Mouse (Mus musculus): Measurements from ENCODE around the gene Hist1h3e.
A peak's percentile ranks its signal among the peaks of the same experiment; 100 is the strongest.

The Hist1h3e gene

DNA sequence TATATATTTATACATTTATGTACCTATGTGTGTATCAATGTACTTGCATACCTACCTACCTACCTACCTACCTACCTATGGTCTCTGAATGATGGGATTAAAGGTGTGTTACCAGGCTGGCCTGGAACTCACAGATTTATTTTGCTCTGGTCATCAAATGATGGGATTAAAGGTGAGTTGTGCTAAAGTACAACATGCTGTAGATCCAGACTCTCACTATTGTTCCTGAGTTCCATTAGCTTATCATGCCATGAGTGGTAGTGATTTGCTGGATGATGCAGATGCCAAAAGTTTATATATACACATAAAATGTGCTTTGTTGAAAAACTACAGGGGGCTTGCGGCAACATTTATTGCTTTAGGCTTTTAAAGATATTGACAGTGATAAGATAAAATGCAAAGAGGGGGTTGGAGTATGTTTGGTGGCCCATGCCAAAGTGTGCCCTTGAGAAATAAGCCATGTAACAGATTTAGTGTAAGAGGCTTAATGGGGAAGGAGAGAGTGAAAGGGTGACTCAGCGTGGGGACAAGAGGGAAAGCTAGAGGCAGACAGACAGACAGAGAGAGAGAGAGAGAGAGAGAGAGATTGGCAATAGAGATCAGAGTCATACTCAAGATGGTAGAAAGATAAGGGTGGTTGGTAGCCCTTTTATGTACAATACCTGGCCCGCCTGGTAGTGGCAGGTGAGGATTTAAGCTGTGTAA lies 25.0 kb downstream of the Hist1h3e start:
- no peak for DNase-seq (ENCODE audit: low read depth)

DNA sequence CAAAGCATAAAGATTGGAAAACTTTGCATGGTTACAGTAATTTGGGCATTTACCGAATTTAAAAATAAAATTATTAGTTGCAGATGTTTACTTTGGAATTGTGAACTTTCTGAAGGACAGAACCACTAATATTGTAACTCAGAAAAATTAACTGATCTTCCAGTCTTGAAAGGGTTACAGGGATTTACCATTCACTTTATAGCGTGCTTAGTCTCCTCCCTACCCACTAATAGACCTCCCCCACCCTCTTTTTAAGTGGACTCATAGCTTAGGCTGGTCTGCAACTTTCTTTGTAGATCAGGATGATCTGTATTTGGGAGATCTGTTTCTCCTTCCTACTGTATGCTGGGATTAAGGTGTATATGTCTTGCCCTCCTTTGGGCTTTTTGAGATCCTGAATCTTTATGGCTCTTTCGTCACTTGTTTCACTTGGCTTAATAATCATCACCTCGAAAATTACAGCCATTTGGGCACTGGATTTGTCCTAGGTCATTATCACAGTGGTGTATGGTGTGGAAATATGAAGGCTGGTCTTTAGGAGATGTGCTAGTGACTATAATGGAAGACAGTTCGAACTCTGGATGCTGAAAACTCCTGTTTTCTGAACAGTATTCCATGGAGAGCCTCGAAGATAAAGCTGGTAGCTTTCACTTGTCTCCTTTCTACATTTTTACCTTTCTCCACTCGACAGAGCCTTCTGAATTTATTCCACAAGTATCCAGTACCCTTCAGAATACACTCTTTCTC lies 25.9 kb downstream of the Hist1h3e start:
- no peak for DNase-seq (ENCODE audit: low read depth)

DNA sequence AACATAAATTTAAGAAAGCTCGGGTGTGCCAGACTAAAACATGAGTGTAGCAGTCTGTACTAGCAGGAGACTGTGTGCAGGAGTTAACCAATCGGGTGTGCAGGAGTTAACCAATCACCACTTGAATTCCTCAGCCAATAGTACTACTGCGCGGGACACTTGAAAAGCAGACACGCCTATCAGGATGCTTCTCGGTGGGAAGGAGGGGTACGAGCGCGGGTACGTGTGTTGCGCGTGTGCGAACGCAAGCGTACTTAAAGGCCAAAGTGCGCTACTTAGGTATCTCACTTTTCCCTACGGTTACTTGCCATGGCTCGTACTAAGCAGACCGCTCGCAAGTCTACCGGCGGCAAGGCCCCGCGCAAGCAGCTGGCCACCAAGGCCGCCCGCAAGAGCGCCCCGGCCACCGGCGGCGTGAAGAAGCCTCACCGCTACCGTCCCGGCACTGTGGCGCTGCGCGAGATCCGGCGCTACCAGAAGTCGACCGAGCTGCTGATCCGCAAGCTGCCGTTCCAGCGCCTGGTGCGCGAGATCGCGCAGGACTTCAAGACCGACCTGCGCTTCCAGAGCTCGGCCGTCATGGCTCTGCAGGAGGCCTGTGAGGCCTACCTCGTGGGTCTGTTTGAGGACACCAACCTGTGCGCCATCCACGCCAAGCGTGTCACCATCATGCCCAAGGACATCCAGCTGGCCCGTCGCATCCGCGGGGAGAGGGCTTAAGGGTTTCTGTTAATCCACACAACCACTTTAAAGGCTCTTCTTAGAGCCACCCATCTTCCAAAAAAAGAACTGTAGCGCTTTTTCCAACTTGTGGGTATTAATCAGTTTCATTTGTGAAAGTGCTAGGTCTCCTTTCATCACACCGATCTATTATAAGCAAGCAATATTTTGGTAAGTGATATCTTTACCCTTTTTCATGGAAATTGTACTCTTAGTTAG lies 26.8 kb downstream of the Hist1h3e start, which contains the start of gene Hist1h3g:
Gene Hist1h3g (plus strand): TSS at position 286 of the 939 bp plus-strand sequence.
- peak; percentile 91 for DNase-seq (ENCODE audit: low read depth)

DNA sequence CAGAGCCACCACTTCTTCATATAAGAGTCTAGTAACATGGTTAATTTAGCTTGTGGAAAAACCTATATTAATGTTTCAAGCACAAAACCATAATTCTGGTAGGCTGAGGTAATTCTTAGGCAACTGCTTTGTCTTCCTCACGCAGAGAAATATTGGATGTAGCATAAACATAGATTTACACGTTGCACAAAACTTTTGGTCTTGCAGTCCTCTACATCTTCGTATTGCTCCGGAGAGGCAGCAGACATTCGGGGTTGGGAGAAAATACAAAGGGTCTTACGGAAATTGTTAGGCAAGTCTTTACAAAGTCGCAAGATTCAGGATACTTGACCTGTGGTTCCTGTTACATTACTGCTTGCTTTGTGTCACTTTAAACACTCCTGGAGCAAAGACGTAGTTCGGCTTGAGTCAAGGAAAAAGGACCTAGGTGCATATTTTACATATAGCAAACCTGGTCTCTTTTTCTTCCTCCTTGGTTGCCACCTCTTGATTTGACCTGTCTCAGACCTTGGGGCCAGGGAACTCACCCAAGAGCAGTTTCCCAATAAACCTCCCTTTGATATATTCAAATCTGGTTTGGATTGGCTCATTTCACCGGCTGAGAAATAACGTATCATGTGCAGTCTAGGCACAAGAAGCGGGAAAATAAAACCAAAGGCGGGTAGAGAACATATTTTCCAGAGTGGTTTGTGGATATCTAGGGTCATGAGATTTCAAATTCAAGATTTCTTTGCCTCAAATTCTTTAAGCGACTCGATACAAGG lies 27.6 kb downstream of the Hist1h3e start:
- no peak for DNase-seq (ENCODE audit: low read depth)

DNA sequence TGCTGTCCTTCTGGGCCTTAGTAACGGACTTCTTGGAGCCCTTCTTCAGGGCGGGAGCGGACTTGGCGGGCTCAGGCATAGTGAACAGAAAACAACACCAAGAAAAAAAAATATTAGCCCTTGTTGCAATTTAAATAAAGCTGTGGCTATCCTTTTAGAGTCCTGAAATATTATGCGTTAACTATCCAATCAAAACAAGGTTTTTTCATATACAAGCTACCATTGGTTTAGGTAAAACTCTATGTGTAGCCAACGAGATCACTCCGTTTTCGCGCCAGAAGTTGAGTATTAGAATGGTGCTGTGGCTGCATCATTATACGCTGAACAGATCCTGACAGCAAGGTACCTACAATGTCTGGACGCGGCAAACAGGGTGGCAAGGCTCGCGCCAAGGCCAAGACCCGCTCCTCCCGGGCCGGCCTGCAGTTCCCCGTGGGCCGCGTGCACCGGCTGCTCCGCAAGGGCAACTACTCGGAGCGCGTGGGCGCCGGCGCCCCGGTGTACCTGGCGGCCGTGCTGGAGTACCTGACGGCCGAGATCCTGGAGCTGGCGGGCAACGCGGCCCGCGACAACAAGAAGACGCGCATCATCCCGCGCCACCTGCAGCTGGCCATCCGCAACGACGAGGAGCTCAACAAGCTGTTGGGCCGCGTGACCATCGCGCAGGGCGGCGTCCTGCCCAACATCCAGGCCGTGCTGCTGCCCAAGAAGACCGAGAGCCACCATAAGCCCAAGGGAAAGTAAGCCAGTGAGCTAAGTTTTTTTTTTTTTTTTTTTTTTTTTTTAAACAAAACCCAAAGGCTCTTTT lies 28.4 kb downstream of the Hist1h3e start, which contains the start of gene Hist1h2af:
Gene Hist1h2af (plus strand): TSS at position 347 of the 808 bp plus-strand sequence.
- peak; percentile 73 for DNase-seq (ENCODE audit: low read depth)

DNA sequence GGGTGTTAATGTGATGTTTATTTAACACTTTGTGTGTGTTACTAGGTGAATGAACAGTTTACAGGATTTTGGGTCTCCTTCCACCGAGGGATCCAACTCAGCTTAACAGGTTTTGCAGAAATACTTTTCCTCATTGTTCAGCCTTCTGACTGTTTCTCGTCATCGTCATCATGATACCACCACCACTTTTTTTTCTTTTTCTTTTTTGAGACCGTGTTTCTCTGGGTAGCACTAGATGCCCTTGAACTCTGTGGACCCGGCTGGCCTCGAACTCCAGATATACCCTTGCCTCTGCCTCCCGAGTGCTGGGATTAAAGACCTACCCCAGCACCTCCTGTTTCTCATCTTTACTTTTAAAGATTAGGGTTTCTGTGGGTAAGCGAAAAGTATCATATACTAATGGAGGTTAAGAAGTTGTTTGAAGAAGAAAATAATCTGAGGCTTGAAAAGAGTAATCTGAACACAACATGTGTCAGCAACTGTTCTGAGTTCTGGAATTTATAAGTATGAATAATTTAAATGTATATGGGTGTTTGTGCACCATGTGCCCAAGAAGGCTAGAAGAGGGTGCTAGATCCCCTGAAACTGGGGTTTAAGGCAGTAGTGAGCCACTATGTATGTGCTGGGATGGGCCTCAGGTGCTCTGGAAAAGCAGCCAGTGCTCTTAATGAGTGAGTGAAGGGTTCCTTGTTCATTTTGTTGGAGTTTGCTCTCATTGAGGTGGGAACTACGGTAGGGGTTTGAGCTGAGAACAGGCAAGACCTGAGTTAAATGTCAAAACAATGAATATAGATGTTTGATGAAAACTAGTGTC lies 29.7 kb downstream of the Hist1h3e start:
- DNase-seq (ENCODE audit: low read depth): peak; percentile 6

DNA sequence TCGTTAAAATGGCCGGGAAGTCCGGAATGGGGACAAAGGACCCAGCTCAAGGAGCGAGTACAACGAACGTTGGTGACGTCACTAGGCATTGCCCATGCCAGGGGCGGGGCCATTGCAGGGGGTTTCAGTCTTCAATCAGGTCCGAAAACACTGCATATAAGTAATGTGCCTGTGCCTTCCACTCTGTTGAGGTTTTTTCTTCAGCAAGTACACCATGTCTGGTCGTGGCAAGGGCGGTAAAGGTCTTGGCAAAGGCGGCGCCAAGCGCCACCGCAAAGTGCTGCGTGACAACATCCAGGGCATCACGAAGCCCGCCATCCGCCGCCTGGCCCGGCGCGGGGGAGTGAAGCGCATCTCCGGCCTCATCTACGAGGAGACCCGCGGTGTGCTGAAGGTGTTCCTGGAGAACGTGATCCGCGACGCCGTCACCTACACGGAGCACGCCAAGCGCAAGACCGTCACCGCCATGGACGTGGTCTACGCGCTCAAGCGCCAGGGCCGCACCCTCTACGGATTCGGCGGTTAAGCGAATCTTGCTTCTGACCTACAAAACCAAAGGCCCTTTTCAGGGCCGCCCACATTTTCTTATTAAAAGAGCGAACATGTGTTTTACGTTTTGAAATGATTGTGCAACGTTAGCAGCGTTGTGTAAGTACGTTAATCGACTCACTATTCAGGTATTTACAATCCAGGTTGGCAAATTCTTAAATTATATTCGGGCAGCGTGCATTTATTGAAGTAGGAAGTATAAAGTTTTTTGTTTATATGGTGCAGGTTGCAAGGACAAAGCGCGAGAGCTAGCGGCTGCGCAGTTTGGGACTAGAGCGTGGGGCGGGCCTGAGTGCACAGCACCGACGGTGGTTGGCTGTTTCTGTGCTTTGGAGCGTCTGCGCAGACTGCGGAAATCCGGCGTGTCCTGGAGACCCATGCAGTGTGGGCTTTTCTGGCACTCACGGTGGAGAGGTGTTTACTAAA lies 31.0 kb downstream of the Hist1h3e start, which contains the start of gene Hist1h4h:
Gene Hist1h4h (plus strand): TSS at position 150 of the 975 bp plus-strand sequence.
- DNase-seq (ENCODE audit: low read depth): peak; percentile 98

DNA sequence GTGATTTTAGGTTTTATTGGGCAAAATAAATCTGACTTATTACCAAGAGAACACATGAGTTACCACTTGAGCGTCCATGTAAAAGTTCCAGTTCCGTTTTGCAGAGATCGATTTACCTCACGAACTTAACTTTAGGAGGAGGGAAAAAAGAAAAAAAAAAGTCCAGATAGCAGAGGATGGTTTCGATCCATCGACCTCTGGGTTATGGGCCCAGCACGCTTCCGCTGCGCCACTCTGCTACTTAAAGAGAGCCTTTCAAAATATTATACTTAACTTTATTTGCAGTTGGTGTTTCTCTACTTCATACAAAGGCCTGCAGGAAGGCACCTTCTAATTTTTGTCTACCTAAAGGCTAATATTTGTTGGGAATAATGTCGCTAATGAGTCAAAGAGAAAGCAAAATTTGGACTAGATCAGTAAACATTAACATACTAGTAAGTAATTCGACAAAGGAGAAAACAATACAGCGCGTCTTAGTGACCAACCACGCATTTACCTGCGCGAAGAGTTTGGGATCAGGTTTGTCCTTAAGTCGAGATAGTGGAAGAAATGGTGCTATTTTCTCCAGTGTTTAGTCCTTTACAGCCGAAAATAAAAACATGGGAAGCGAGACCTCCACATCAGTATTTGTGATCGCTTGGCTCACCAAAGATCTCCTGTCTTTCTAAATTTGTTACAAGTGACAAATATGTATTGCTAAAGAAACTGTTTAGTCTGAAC lies 31.8 kb downstream of the Hist1h3e start:
- peak; percentile 92 for DNase-seq (ENCODE audit: low read depth)

DNA sequence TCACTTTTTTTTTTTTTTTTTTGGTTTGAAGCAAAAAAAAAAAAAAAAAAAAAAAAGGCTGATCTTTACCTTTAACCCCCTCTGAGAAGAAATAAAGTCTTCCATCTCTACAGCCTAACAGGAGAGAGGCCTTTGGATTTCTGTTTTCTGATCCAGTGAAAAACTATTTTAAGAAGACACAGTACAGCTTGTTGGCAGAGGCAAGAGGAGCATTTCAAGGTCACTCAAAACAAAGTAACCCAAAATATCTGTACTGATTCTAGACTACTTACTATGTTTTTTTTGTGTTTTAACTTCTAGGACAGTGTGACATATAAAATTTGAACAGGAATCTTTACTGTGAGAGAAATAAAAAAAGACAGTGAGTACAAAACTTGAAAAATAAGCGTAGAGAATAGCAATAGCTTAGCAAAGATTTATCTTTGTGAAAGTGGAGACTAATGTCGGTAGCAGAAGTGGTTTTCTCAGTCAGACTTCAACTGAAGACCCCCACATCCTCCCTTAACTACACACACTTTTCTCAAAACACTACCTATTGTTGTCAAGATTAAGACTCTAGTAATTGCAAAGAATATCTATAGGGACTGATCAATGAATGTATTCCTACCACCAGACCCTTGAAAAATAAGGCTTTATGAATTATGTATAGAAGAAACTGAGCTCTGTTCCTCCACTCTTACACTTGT lies 32.5 kb downstream of the Hist1h3e start:
- DNase-seq (ENCODE audit: low read depth): no peak

DNA sequence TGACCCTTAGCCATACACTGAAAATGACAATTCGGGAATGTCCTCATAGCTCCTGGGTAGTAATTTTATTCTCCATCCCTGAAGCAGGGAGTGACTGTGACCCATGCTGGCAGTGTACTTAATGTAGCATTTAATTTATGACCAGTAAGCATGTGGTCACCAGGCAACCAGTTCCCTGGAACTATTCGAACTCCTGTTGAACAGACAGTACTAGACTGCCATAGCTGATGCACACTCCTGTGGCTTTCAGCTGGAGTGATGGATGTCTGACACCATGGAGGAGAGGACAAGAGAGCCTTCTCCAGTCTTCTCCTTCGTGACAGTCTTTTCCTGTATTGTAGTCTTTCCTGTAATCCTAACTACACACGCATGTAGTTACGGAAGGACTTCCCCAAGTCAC lies 33.2 kb downstream of the Hist1h3e start:
- no peak for DNase-seq (ENCODE audit: low read depth)

DNA sequence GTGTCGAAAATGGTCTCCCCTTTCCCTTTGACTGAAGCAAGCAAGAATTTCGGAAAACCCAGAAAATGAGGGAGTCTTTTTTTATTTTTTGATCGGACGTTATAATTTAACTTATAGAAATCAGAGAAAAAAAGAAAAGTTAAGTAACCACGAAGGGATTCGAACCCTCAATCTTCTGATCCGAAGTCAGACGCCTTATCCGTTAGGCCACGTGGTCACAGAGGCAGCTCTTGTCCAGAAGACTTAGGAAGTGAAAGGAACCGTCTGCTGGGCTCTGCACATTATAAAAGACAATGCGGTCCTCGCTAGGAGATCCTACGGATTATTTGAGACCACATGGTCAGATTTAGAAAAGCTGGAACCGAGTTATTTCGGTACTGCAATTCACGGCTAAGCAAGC lies 35.9 kb downstream of the Hist1h3e start:
- DNase-seq (ENCODE audit: low read depth): peak; percentile 95

DNA sequence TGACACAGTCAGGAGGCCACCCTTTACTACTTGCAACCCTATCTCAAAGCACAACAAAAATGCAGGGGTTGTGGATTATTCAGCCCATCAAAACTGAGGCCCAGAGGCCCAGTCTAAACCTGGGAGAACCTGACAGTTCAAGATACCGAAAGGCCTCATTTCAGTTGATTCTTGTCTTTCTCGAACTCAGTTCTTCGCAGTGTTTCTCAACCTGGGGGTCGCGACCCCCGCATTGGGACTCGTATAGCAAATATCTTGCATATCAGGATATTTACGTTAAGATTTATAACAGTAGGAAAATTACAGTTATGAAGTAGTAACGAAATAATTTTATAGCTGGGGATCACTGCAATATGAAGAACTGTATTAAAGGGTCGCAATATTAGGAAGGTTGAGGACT lies 36.3 kb downstream of the Hist1h3e start:
- DNase-seq (ENCODE audit: low read depth): no peak

DNA sequence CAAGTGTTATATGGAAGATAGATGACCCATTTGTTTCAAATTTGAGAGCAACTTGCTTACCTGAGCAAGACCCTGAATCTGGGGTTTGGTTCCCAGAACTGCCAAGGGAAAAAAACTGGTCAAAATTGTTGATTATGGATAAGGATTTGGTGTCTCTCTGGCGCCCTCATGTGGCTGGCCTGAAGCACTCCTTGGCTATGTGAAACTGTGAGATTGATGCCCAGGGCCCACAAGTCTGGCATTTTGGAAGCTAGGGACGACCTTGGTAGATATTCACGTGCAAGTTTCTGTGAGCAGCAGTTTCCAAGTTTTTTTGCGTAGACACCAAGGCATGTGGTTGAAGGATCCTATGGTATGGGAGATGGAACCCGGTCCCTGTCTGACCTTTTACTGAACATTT lies 37.5 kb downstream of the Hist1h3e start:
- peak; percentile 90 for DNase-seq (ENCODE audit: low read depth)

DNA sequence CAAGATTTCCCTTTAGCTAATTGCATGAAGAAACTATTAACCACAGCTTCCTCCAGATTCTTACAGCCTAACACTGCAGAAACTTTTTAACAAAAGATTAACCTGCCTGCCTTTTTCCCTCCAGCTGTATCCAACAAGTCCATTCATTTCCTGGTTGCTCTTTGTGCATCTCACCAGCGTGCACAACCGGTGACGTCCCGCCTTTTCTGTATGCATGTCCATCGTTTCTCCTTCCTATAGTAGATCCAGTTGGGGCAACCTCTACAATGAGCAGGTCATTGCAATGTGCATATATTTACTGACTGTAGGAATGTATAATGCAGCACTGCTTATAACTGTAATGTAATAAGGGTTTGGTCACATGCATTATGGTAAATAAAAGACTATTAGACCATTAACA lies 38.2 kb downstream of the Hist1h3e start:
- DNase-seq (ENCODE audit: low read depth): no peak

DNA sequence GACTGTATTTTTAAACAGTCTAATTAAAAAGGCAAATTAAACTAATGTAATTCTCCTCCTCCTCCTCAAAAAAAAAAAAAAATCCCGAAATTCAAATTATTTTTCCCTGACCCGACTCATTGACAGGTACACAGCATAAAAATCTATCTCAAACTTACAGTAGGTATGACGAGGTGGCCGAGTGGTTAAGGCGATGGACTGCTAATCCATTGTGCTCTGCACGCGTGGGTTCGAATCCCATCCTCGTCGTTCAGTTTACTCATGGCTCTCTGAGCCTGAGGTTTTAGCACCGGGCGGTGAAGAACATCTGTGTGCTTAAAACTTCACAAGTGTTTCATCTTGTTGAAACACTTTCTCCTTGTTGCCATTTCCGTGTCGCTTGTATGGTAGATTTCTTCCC lies 40.5 kb downstream of the Hist1h3e start:
- peak; percentile 83 for DNase-seq (ENCODE audit: low read depth)

DNA sequence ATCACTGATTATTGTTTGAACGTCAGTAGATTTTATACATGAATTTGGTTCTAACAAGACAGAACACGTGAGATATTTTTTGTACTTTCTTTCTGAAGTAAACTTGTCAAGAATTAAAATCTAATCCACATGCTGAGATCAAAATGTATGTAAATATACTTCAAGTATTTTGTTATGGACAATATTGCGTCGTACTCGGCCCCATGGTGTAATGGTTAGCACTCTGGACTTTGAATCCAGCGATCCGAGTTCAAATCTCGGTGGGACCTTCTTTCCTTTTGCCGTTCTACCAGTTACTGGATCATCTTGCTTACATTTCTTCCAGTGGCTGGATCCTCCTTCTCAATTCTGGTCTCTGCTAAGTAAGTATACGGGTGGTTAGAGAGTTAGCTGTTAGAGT lies 42.8 kb downstream of the Hist1h3e start:
- DNase-seq (ENCODE audit: low read depth): peak; percentile 89

DNA sequence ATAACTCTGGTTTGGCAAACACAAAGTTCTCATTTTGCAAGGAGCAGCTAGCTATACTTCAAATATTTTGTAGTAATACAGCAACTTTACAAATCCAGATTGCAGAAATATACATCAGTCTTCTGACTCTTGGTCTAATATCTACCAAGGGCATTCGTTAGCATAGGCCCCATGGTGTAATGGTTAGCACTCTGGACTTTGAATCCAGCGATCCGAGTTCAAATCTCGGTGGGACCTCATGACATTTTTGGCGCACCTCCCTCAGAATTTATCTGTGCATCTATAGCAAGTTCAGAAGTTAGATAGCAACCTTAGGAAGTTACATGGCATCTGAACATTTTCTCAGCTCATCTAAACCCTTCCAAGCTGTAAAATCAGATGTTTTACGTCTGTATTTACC lies 43.3 kb downstream of the Hist1h3e start:
- DNase-seq (ENCODE audit: low read depth): peak; percentile 90

All from naive thymus-derived CD4-positive, alpha-beta T cell, adult 2 months (primary cell).